Mouse (Mus musculus) testis, postnatal 14 days (tissue): ENCODE measurements around the gene Klhl7.

Experiments used
- DNase-seq: peaks from one replicate; pipeline ENCODE4 v3.0.0; 2021; ENCODE audit warnings: low spot score

Gene Klhl7

GRCm38 (mm10) chr5:24100106-24100809 is at the start of gene Klhl7:
TSS of gene Klhl7 (plus strand) at chr5:24100605.
- peak; percentile 87 for DNase-seq

- peak; percentile 60 for DNase-seq
Observed at GRCm38 (mm10) chr5:24051755-24052675, 48.4 kb upstream of the Klhl7 start.

- peak; percentile 35 for DNase-seq
Observed at GRCm38 (mm10) chr5:24053245-24054190, 46.9 kb upstream of the Klhl7 start.

GRCm38 (mm10) chr5:24054382-24054781 is 46.0 kb upstream of the Klhl7 start:
- DNase-seq, result no peak

GRCm38 (mm10) chr5:24056865-24057264 is 43.5 kb upstream of the Klhl7 start:
- DNase-seq, result no peak

GRCm38 (mm10) chr5:24057592-24057991 is 42.8 kb upstream of the Klhl7 start:
- DNase-seq, result no peak

GRCm38 (mm10) chr5:24060949-24061348 is 39.5 kb upstream of the Klhl7 start:
- DNase-seq, result no peak

- no peak for DNase-seq
Observed at GRCm38 (mm10) chr5:24063034-24063433, 37.4 kb upstream of the Klhl7 start.

- DNase-seq, result no peak
Observed at GRCm38 (mm10) chr5:24063545-24063944, 36.9 kb upstream of the Klhl7 start.

GRCm38 (mm10) chr5:24068955-24069354 is 31.4 kb upstream of the Klhl7 start:
- no peak for DNase-seq

GRCm38 (mm10) chr5:24072031-24072430 is 28.4 kb upstream of the Klhl7 start:
- no peak for DNase-seq

GRCm38 (mm10) chr5:24076986-24077718 is 23.3 kb upstream of the Klhl7 start:
- peak; percentile 36 for DNase-seq

GRCm38 (mm10) chr5:24077739-24078306 is 22.6 kb upstream of the Klhl7 start:
- DNase-seq, result no peak

GRCm38 (mm10) chr5:24078420-24079179 is 21.8 kb upstream of the Klhl7 start:
- DNase-seq, result no peak

- peak; percentile 35 for DNase-seq
Observed at GRCm38 (mm10) chr5:24080826-24081225, 19.6 kb upstream of the Klhl7 start.

- DNase-seq, result no peak
Observed at GRCm38 (mm10) chr5:24084835-24085234, 15.6 kb upstream of the Klhl7 start.

GRCm38 (mm10) chr5:24086241-24086640 is 14.2 kb upstream of the Klhl7 start:
- DNase-seq, result no peak

- no peak for DNase-seq
Observed at GRCm38 (mm10) chr5:24086865-24087264, 13.5 kb upstream of the Klhl7 start.

GRCm38 (mm10) chr5:24088451-24088850 is 12.0 kb upstream of the Klhl7 start:
- no peak for DNase-seq

GRCm38 (mm10) chr5:24092496-24092895 is 7.9 kb upstream of the Klhl7 start:
- DNase-seq, result no peak
